Mouse (Mus musculus) small intestine, adult 2 months (tissue): ENCODE measurements at regions not wholly inside any gene's neighbourhood (a gene's known extent, or its start where the extent isn't known, plus 50 kb on each side); places are given as distances from the start of the nearest gene placed in this dataset.

Experiments used
- H3K27ac ChIP-seq: fragments of 200-500 bp; 2 replicates; pipeline ENCODE4 v1.5.1; 2012; ENCODE audit warnings: low read depth, low read length, control low read depth, inconsistent platforms; ENCODE audit not compliant: insufficient read depth
- H3K27me3 ChIP-seq: fragments of 200-500 bp; 2 replicates; pipeline ENCODE4 v1.6.1; 2012; ENCODE audit warnings: mild to moderate bottlenecking, moderate library complexity, low read length, inconsistent platforms; ENCODE audit not compliant: control insufficient read depth, insufficient read depth
- H3K36me3 ChIP-seq: fragments of 200-500 bp; 2 replicates; pipeline ENCODE4 v1.6.1; 2012; ENCODE audit warnings: mild to moderate bottlenecking, low read length, control low read depth, inconsistent platforms; ENCODE audit not compliant: control insufficient read depth, insufficient read depth
- H3K4me1 ChIP-seq: fragments of 200-500 bp; 2 replicates; pipeline ENCODE4 v1.6.1; 2012; ENCODE audit warnings: low read length, inconsistent platforms, mixed read lengths; ENCODE audit not compliant: control insufficient read depth, insufficient read depth, insufficient read length
- H3K4me3 ChIP-seq: fragments of 200-500 bp; 2 replicates; pipeline ENCODE4 v1.5.1; 2012; ENCODE audit warnings: low read depth, mild to moderate bottlenecking, control low read depth, inconsistent platforms, low read length, moderate library complexity
- CTCF ChIP-seq: fragments of 200-500 bp; IDR thresholded peaks from 2 replicates; pipeline ENCODE4 v1.5.1; 2012; ENCODE audit warnings: low read depth, mild to moderate bottlenecking, control low read depth, inconsistent platforms, low read length, moderate library complexity, mixed read lengths; ENCODE audit not compliant: insufficient replicate concordance, insufficient read length; ENCODE audit errors: extremely low read depth
- POLR2A ChIP-seq: fragments of 200-500 bp; IDR thresholded peaks from 2 replicates; pipeline ENCODE4 v1.6.1; 2012; ENCODE audit warnings: low read depth, mild to moderate bottlenecking, control low read depth, inconsistent platforms, low read length, moderate library complexity
- WGBS: fragments of 180-500 bp; shearing (Covaris S2); methylation state at CpG from one replicate; pipeline ENCODE4 v1.1.7; 2018; 5-methylcytosine and 5-hydroxymethylcytosine counted together

- 82% methylated on average over 3 of the region's 3 CpGs for WGBS
- Histone ChIP-seq H3K27ac (no peak overlapping the region), H3K4me3 (no peak overlapping the region), H3K4me1 (no peaks in the 10 kb centered on the region), H3K36me3 (no peaks in the 10 kb centered on the region), H3K27me3 (no peaks in the 10 kb centered on the region)
- no peak for TF ChIP-seq POLR2A
- no peak for TF ChIP-seq CTCF
Measured at GRCm38 (mm10) chr12:73491370-73491769, 54.8 kb downstream of the Tmem30b start.

GRCm38 (mm10) chr12:73482858-73483257 is 63.3 kb downstream of the Tmem30b start:
- Histone ChIP-seq H3K4me1 (no peaks in the 10 kb centered on the region), H3K36me3 (no peaks in the 10 kb centered on the region)

GRCm38 (mm10) chr12:73482275-73482674 is 63.9 kb downstream of the Tmem30b start:
- H3K27ac ChIP-seq: no peak overlapping the region
- no peaks in the 10 kb centered on the region for H3K4me1 ChIP-seq
- H3K36me3 ChIP-seq: no peaks in the 10 kb centered on the region
- no peaks in the 10 kb centered on the region for H3K27me3 ChIP-seq
- 87% methylated on average over 6 of the region's 6 CpGs for WGBS
- H3K4me3 ChIP-seq: no peak overlapping the region
- TF ChIP-seq CTCF: no peak
- TF ChIP-seq POLR2A: no peak

More at GRCm38 (mm10) chr12:73482858-73483257, 63.3 kb downstream of the Tmem30b start:
- no peak overlapping the region for H3K4me3 ChIP-seq
- no peak for TF ChIP-seq POLR2A
- 81% methylated on average over 2 of the region's 2 CpGs for WGBS
- H3K27me3 ChIP-seq: no peaks in the 10 kb centered on the region
- H3K27ac ChIP-seq: no peak overlapping the region

- 91% methylated on average over 3 of the region's 3 CpGs for WGBS
- Histone ChIP-seq H3K4me3 (no peak overlapping the region), H3K36me3 (no peaks in the 10 kb centered on the region), H3K4me1 (no peaks in the 10 kb centered on the region), H3K27ac (no peak overlapping the region), H3K27me3 (no peaks in the 10 kb centered on the region)
- TF ChIP-seq POLR2A: no peak
- no peak for TF ChIP-seq CTCF
Measured at GRCm38 (mm10) chr12:73481705-73482104, 64.5 kb downstream of the Tmem30b start.

- WGBS: 70% methylated on average over 6 of the region's 6 CpGs
- no peaks in the 10 kb centered on the region for H3K4me1 ChIP-seq
Measured at GRCm38 (mm10) chr12:73481165-73481564, 65.0 kb downstream of the Tmem30b start.

GRCm38 (mm10) chr12:73480610-73480971 is 65.6 kb downstream of the Tmem30b start:
- Histone ChIP-seq H3K27ac (no peak overlapping the region), H3K4me1 (no peaks in the 10 kb centered on the region), H3K36me3 (no peaks in the 10 kb centered on the region), H3K4me3 (no peak overlapping the region), H3K27me3 (no peaks in the 10 kb centered on the region)
- 84% methylated on average over 6 of the region's 6 CpGs for WGBS
- TF ChIP-seq POLR2A: no peak
- TF ChIP-seq CTCF: no peak

More at GRCm38 (mm10) chr12:73481165-73481564, 65.0 kb downstream of the Tmem30b start:
- TF ChIP-seq POLR2A (no peak), CTCF (no peak)
- no peak overlapping the region for H3K27ac ChIP-seq
- H3K36me3 ChIP-seq: no peaks in the 10 kb centered on the region
- H3K27me3 ChIP-seq: no peaks in the 10 kb centered on the region
- H3K4me3 ChIP-seq: no peak overlapping the region

GRCm38 (mm10) chr12:73479932-73480609 is 66.1 kb downstream of the Tmem30b start:
- no peaks in the 10 kb centered on the region for H3K4me1 ChIP-seq
- 83% methylated on average over 15 of the region's 15 CpGs for WGBS
- H3K27ac ChIP-seq: no peak overlapping the region
- no peaks in the 10 kb centered on the region for H3K36me3 ChIP-seq
- TF ChIP-seq POLR2A (no peak), CTCF (no peak)
- no peak overlapping the region for H3K4me3 ChIP-seq
- H3K27me3 ChIP-seq: no peaks in the 10 kb centered on the region
